Mouse (Mus musculus): Measurements from ENCODE around the gene Mcoln1.

DNA sequence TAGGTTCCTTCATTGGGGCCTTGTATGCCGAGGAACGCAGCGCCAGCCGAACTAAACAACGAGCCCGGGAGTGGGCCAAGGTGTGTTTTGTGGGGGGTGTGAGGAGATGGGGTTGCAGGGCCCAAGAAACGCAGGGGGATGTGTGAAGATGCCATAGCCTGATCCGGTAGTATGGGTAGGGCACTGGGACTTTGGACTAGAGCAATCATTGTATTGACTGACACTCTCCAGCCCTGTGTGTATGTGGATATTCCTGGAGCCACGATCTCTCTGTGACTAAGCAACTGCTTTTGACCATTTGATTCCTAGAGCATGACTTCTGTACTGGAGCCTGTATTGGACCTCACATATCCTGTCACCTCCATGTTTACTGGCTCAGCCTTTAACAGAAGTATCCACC lies 36.7 kb downstream of the Mcoln1 start:
- TF ChIP-seq EP300 (IDR thresholded peaks at IDR 0.05; ENCODE audit: low read depth) (no peak), CTCF (IDR thresholded peaks at IDR 0.05; ENCODE audit: low read depth) (no peak)

Data from liver, postnatal 0 days (tissue).